Mouse (Mus musculus) C2C12 (cell line): ENCODE data around the gene Ago3. TPM values are rescaled to one million over a fixed set of nuclear protein-coding genes. Genes with fewer than 3 reads are reported as not detected.

Experiments used
- H3K27me3 ChIP-seq: one replicate; pipeline ENCODE4 v1.6.1; 2011; ENCODE audit not compliant: control insufficient read depth, insufficient read depth, insufficient read length
- H3K36me3 ChIP-seq: one replicate; pipeline ENCODE4 v1.6.1; 2011; ENCODE audit not compliant: control insufficient read depth, insufficient read depth
- H3K4me3 ChIP-seq: one replicate; pipeline ENCODE4 v1.5.1; 2011; ENCODE audit warnings: mild to moderate bottlenecking, control low read depth; ENCODE audit not compliant: poor library complexity, insufficient read depth, severe bottlenecking
- H3K79me2 ChIP-seq: one replicate; pipeline ENCODE4 v1.6.1; 2011; ENCODE audit not compliant: control insufficient read depth, insufficient read depth
- H3K79me3 ChIP-seq: one replicate; pipeline ENCODE4 v1.6.1; 2011; ENCODE audit warnings: low read depth, control low read depth
- H3ac ChIP-seq: one replicate; pipeline ENCODE3; 2011; ENCODE audit warnings: low read depth; ENCODE audit not compliant: control insufficient read depth, insufficient read length
- CEBPB ChIP-seq: IDR thresholded peaks from one replicate; pipeline ENCODE4 v1.6.1; 2011; ENCODE audit warnings: low read depth, mild to moderate bottlenecking, control low read depth, moderate library complexity
- CTCF ChIP-seq: IDR thresholded peaks from one replicate; pipeline ENCODE4 v1.5.1; 2011; ENCODE audit not compliant: control insufficient read depth, insufficient read depth, insufficient read length
- FOSL1 ChIP-seq: IDR thresholded peaks from one replicate; pipeline ENCODE4 v1.8.0; 2011; ENCODE audit warnings: mild to moderate bottlenecking, low read length; ENCODE audit not compliant: poor library complexity, insufficient read depth, severe bottlenecking
- MAX ChIP-seq: IDR thresholded peaks from one replicate; pipeline ENCODE4 v1.6.1; 2011; ENCODE audit warnings: mild to moderate bottlenecking, control low read depth
- MYOD1 ChIP-seq: IDR thresholded peaks from one replicate; pipeline ENCODE4 v1.6.1; 2011; ENCODE audit warnings: low read depth; ENCODE audit not compliant: control insufficient read depth, insufficient read length
- MYOG ChIP-seq: IDR thresholded peaks from one replicate; pipeline ENCODE4 v1.6.1; 2011; ENCODE audit not compliant: control insufficient read depth, insufficient read length; ENCODE audit errors: extremely low read depth
- USF1 ChIP-seq: IDR thresholded peaks from one replicate; pipeline ENCODE4 v1.6.1; 2011; ENCODE audit warnings: low read depth, mild to moderate bottlenecking, control low read depth, moderate library complexity
- polyA plus RNA-seq: library from polyadenylated mRNA; unstranded; fragments of >200 nt; fragmentation: generic; extraction: Trizol; gene quantifications from one replicate; pipeline ENCODE4 v1.2.1, GENCODE M21; 2012; ENCODE audit warnings: missing spikeins

Gene Ago3
- polyA plus RNA-seq, 1 experiment: 5.2 TPM

- Histone ChIP-seq H3ac (no peak overlapping the region), H3K79me2 (no peaks in the 10 kb centered on the region), H3K36me3 (peaks cover 12% of the 10 kb centered on the region), H3K4me3 (no peak overlapping the region), H3K27me3 (no peaks in the 10 kb centered on the region), H3K79me3 (no peaks in the 10 kb centered on the region)
- TF ChIP-seq MYOG (no peak), FOSL1 (no peak), CTCF (no peak), MAX (no peak), MYOD1 (no peak), CEBPB (no peak), USF1 (no peak)
These were observed 26.1 kb upstream of the Ago3 start for GRCm38 (mm10) chr4:126455441-126455840.

DNA sequence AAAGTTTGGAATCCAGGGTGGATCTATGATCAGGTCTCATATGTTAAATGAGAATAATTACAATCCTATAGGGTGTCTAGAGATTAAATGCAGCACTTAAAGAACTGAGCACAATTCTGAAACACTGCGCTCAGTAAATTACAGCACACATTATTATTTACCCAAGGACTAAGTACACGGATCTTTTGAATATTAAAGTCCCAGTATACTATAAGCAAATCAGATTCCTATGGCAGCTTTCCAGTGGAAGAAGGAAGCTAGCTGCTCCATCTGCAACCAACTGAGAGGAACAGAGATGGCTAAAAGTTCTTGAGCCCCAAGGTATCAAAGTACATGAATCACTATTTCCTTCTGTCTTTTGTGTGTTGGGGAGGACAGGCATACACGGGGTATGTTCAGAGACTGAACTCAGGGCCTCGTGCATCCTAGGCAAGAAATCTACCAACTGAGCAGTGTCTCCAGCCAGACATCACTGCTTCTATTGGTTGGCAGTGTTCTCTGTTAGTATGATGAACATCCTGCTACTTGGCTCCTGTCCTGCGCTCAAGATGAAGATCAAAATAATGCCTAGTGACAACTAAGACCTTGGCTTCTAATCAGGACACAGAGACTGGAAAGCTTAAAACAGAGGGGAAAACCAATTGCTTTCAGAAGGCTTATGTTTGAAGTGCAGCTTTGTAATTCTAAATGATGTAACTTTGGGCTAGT is 25.3 kb upstream of the Ago3 start:
- H3ac ChIP-seq: no peak overlapping the region
- no peaks in the 10 kb centered on the region for H3K79me3 ChIP-seq
- no peaks in the 10 kb centered on the region for H3K79me2 ChIP-seq
- no peak for TF ChIP-seq CEBPB
- no peak for TF ChIP-seq FOSL1
- no peak for TF ChIP-seq MYOD1
- TF ChIP-seq MAX: no peak
- TF ChIP-seq CTCF: no peak
- TF ChIP-seq MYOG: no peak
- no peak for TF ChIP-seq USF1
- H3K27me3 ChIP-seq: no peaks in the 10 kb centered on the region
- peaks cover 12% of the 10 kb centered on the region for H3K36me3 ChIP-seq
- H3K4me3 ChIP-seq: no peak overlapping the region

GRCm38 (mm10) chr4:126450268-126450667 is 20.9 kb upstream of the Ago3 start:
- Histone ChIP-seq H3K36me3 (peaks cover 9% of the 10 kb centered on the region), H3K79me2 (no peaks in the 10 kb centered on the region), H3ac (no peak overlapping the region), H3K27me3 (no peaks in the 10 kb centered on the region), H3K79me3 (no peaks in the 10 kb centered on the region), H3K4me3 (no peak overlapping the region)
- TF ChIP-seq CEBPB: no peak
- TF ChIP-seq FOSL1: no peak
- TF ChIP-seq USF1: no peak
- TF ChIP-seq MYOG: no peak
- no peak for TF ChIP-seq MYOD1
- no peak for TF ChIP-seq CTCF
- no peak for TF ChIP-seq MAX

DNA sequence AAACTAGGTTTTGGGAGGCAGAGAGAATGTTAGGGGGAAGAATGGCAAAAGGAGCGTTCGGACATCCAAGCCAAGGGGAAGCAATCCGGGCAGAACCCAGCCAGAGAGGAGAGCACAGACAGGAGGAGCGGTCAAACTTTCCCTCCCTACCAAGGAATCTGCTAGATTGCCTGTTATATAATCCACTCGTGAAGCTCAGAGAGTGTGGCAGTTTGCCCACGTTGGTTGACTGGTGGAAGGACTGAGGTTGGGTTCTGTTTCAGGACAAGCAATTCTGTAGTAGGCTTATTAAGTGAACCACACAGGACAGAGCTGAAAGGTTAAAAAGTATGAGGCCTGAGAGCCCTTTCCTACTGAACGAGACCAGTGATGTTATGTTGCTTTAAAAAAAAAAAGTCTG is 17.8 kb upstream of the Ago3 start:
- no peaks in the 10 kb centered on the region for H3K27me3 ChIP-seq
- H3K4me3 ChIP-seq: no peak overlapping the region
- no peak for TF ChIP-seq CEBPB
- TF ChIP-seq MYOD1: no peak
- no peak for TF ChIP-seq USF1
- no peak for TF ChIP-seq MYOG
- no peak for TF ChIP-seq CTCF
- TF ChIP-seq MAX: no peak
- TF ChIP-seq FOSL1: no peak
- H3K79me3 ChIP-seq: no peaks in the 10 kb centered on the region
- H3K79me2 ChIP-seq: no peaks in the 10 kb centered on the region
- no peak overlapping the region for H3ac ChIP-seq
- H3K36me3 ChIP-seq: peaks cover 18% of the 10 kb centered on the region

- Histone ChIP-seq H3ac (no peak overlapping the region), H3K27me3 (no peaks in the 10 kb centered on the region), H3K36me3 (peaks cover 26% of the 10 kb centered on the region), H3K4me3 (no peak overlapping the region), H3K79me3 (no peaks in the 10 kb centered on the region), H3K79me2 (no peaks in the 10 kb centered on the region)
- TF ChIP-seq MYOD1 (no peak), CEBPB (no peak), USF1 (no peak), MAX (no peak), MYOG (no peak), CTCF (no peak), FOSL1 (no peak)
These were observed 15.2 kb upstream of the Ago3 start for GRCm38 (mm10) chr4:126444528-126444927.

- Histone ChIP-seq H3K79me3 (no peaks in the 10 kb centered on the region), H3K27me3 (no peaks in the 10 kb centered on the region), H3K4me3 (no peak overlapping the region), H3ac (no peak overlapping the region), H3K36me3 (peaks cover 28% of the 10 kb centered on the region), H3K79me2 (no peaks in the 10 kb centered on the region)
- TF ChIP-seq CTCF: no peak
- no peak for TF ChIP-seq CEBPB
- TF ChIP-seq MYOD1: no peak
- no peak for TF ChIP-seq FOSL1
- no peak for TF ChIP-seq MYOG
- no peak for TF ChIP-seq MAX
- no peak for TF ChIP-seq USF1
These were observed 8.9 kb upstream of the Ago3 start for GRCm38 (mm10) chr4:126438261-126438660.
